Mouse (Mus musculus) ES-Bruce4 (cell line): Measurements from ENCODE around the gene Plekhh2.

Experiments
- CTCF ChIP-seq: IDR thresholded peaks from one replicate; pipeline ENCODE4 v1.8.1; 2011; ENCODE audit warnings: low read depth, low read length
- EP300 ChIP-seq: IDR thresholded peaks from 2 replicates; pipeline ENCODE4 v1.6.1; 2011; ENCODE audit warnings: low read depth, low read length; ENCODE audit not compliant: insufficient read depth
- POLR2A ChIP-seq: IDR thresholded peaks from one replicate; pipeline ENCODE4 v1.8.1; 2011; ENCODE audit warnings: low read length; ENCODE audit not compliant: insufficient read depth

DNA sequence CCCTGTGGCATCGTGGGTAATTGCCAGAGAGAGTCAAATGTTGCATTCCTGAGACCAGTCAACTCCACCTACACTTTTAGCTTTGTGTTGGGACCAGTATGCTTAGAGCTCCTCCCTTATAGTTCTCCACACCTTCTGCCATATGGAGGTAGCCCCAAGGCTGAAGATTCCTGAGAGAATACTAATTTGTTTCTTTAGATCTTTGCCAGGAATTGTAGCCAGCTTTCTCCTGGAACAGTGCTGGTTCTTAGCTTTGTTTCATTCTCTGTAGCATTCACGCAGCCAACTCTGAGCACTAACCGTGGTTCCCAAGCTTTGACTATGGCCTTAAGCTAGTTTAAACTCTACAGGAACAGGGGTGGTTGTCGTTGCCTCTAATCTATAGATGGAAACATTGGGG lies 17.7 kb downstream of the Plekhh2 start:
- no peak for TF ChIP-seq CTCF
- TF ChIP-seq POLR2A = no peak
- no peak for TF ChIP-seq EP300
